Mouse (Mus musculus) hindbrain, postnatal 0 days (tissue): Measurements from ENCODE around the gene Rorb. TPM values are rescaled to one million over a fixed set of nuclear protein-coding genes. Genes with fewer than 3 reads are reported as not detected.

Experiments
- ATAC-seq: fragments of 200-750 bp; cut with Nextera tagmentation; 2 replicates; pipeline ENCODE4 v1.8.0; 2017; ENCODE audit warnings: mild to moderate bottlenecking, moderate TSS enrichment, moderate library complexity
- DNase-seq: peaks from one replicate; pipeline ENCODE4 v3.0.0-alpha.2; 2015; ENCODE audit warnings: low spot score
- H3K27ac ChIP-seq: fragments of 300-500 bp; sonication (generic); 2 replicates; pipeline ENCODE4 v1.5.1; 2014; ENCODE audit warnings: mild to moderate bottlenecking
- H3K27me3 ChIP-seq: fragments of 300-500 bp; sonication (generic); 2 replicates; pipeline ENCODE4 v1.6.1; 2014; ENCODE audit warnings: low read length, mixed read lengths; ENCODE audit not compliant: insufficient read depth
- H3K36me3 ChIP-seq: fragments of 300-500 bp; sonication (generic); 2 replicates; pipeline ENCODE4 v1.6.1; 2014; ENCODE audit warnings: low read length, mixed read lengths; ENCODE audit not compliant: insufficient read depth
- H3K4me1 ChIP-seq: fragments of 300-500 bp; sonication (generic); 2 replicates; pipeline ENCODE4 v1.6.1; 2014; ENCODE audit warnings: antibody characterized with exemption, low read length, mixed read lengths; ENCODE audit not compliant: insufficient read depth
- H3K4me2 ChIP-seq: fragments of 300-500 bp; sonication (generic); 2 replicates; pipeline ENCODE4 v1.6.1; 2014; ENCODE audit warnings: low read depth, mild to moderate bottlenecking, low read length, moderate library complexity, mixed read lengths
- H3K4me3 ChIP-seq: fragments of 300-500 bp; sonication (generic); 2 replicates; pipeline ENCODE4 v1.5.1; 2014; ENCODE audit warnings: low read length
- H3K9ac ChIP-seq: fragments of 300-500 bp; sonication (generic); replicated peaks from 2 replicates; pipeline ENCODE4 v1.6.1; 2014; ENCODE audit warnings: mild to moderate bottlenecking, low read length, moderate library complexity, mixed read lengths
- H3K9me3 ChIP-seq: fragments of 300-500 bp; sonication (generic); 2 replicates; pipeline ENCODE4 v1.6.1; 2016; ENCODE audit warnings: low read length, mixed read lengths
- CTCF ChIP-seq: IDR thresholded peaks from 2 replicates; pipeline ENCODE4 v1.5.1; 2016; ENCODE audit warnings: antibody characterized with exemption, control low read depth, low read depth
- WGBS: fragments of 180-500 bp; shearing (Covaris S2); extraction: QIAGEN DNeasy Blood & Tissue Kit; methylation state at CpG from one replicate; pipeline ENCODE4 v1.1.7; 2014; 5-methylcytosine and 5-hydroxymethylcytosine counted together
- polyA plus RNA-seq: library from polyadenylated mRNA; unstranded; fragments of >200 nt; fragmentation: Nextera tagmentation; extraction: Ambion mirVana; gene quantifications from 2 replicates; pipeline ENCODE4 v1.2.1, GENCODE M21; 2015
- total RNA-seq: library from RNA; depleted of rRNA; stranded (reverse); fragments of >200 nt; gene quantifications from 2 replicates; pipeline ENCODE4 v1.2.3, GENCODE M21; 2014

Rorb gene
- total and polyA plus RNA-seq, 2 experiments from 2014 or later: 9.0 to 9.4 TPM

DNA sequence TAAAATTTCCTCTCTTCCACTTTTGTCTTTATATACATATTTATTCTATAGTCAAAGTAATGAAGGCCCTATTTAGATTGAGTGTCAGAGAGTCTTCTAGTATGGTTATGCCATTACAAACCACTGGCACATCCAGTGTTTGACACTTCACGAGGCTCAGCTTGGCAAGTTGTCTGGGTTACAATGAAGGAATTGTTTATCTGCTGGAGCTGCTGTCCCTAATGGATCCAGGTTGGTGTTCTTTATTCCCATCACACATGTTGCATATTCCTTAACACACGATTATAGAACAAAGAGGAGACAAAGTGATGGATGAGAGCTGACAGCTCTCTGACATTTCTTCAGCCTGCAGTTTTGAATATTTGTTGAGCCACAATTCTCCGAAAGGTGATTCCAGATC, 77.0 kb downstream of the Rorb start:
- Histone ChIP-seq H3K36me3 (no peaks in the 10 kb centered on the region), H3K27me3 (no peaks in the 10 kb centered on the region), H3K4me2 (no peak overlapping the region), H3K9me3 (no peaks in the 10 kb centered on the region), H3K4me3 (no peak overlapping the region), H3K4me1 (no peaks in the 10 kb centered on the region), H3K27ac (no peak overlapping the region), H3K9ac (no peak overlapping the region)
- no peak for TF ChIP-seq CTCF
- ATAC-seq: no peak
- WGBS: 65% methylated on average over 3 of the region's 3 CpGs
- DNase-seq: no peak

DNA sequence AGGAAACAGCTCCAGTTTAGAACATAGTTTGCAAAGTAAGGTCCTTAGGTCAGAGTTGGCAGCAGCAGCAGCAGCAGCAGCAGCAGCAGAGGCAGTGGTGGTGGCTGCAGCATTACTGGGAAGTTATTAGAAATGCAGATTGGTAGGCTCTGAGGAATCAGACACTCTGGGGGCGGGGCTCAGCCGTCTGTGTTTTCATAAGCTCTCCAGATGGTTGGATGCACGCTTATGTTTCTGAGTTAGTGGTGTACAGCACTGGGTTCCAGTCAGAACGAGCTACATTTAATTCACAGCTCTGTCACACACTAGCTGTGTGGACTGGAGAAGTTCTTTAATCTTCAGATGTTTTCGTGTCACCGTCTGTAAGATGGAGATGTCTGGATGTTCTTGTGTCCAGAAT, 105.9 kb downstream of the Rorb start:
- H3K4me2 ChIP-seq: no peak overlapping the region
- H3K27me3 ChIP-seq: no peaks in the 10 kb centered on the region
- H3K4me1 ChIP-seq: no peaks in the 10 kb centered on the region
- no peak for TF ChIP-seq CTCF
- WGBS: 39% methylated on average over 6 of the region's 6 CpGs
- H3K36me3 ChIP-seq: no peaks in the 10 kb centered on the region
- DNase-seq: peak; percentile 17
- no peak overlapping the region for H3K4me3 ChIP-seq
- no peaks in the 10 kb centered on the region for H3K9me3 ChIP-seq
- no peak overlapping the region for H3K27ac ChIP-seq
- no peak for ATAC-seq
- H3K9ac ChIP-seq: no peak overlapping the region

DNA sequence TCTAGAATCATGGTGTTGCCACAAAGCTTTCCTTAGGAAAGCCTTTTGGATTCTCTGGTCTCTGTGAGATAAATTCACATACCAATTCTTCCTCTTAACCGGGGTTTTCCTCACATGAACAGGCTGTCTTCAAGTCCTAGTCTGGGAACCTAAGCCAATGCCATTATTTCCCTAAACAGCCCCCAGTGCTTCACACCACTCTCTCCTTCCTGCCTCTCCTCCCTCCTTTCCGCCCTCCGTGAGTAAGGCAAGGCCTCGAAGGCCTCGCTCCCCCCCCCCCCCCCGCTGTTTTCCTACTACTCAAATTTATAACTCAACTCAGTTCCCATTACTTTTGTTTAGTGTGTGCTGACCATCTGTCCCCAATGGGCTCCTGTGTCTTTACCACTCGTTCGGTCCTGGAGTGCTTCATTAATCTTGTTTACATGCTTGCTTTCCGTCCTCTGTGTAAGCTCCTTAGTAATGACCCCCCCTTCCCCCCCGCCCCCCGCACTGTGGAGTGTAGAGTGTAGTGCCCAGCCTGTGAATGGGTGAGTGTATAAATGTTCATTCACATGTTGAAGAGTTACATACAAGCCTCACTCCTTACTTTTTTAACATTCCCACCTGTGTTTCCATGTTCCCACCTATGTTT, 106.9 kb downstream of the Rorb start:
- Histone ChIP-seq H3K9me3 (no peaks in the 10 kb centered on the region), H3K9ac (no peak overlapping the region), H3K4me3 (no peak overlapping the region), H3K4me2 (no peak overlapping the region), H3K27ac (no peak overlapping the region), H3K4me1 (no peaks in the 10 kb centered on the region), H3K27me3 (no peaks in the 10 kb centered on the region), H3K36me3 (no peaks in the 10 kb centered on the region)
- no peak for TF ChIP-seq CTCF
- ATAC-seq (no peak), DNase-seq (no peak)
- WGBS: 39% methylated on average over 10 of the region's 11 CpGs

GRCm38 (mm10) chr19:18998966-18999365, 112.0 kb downstream of the Rorb start:
- H3K36me3 ChIP-seq: no peaks in the 10 kb centered on the region
- H3K4me2 ChIP-seq: no peak overlapping the region
- no peaks in the 10 kb centered on the region for H3K4me1 ChIP-seq
- DNase-seq (no peak), ATAC-seq (no peak)
- no peak for TF ChIP-seq CTCF
- no peak overlapping the region for H3K9ac ChIP-seq
- H3K27ac ChIP-seq: no peak overlapping the region
- H3K4me3 ChIP-seq: no peak overlapping the region
- H3K27me3 ChIP-seq: no peaks in the 10 kb centered on the region
- WGBS: 85% methylated on average over 8 of the region's 8 CpGs
- no peaks in the 10 kb centered on the region for H3K9me3 ChIP-seq

- Histone ChIP-seq H3K36me3 (no peaks in the 10 kb centered on the region), H3K4me1 (no peaks in the 10 kb centered on the region), H3K27me3 (no peaks in the 10 kb centered on the region), H3K4me2 (no peak overlapping the region), H3K4me3 (no peak overlapping the region), H3K27ac (no peak overlapping the region), H3K9me3 (no peaks in the 10 kb centered on the region), H3K9ac (no peak overlapping the region)
- no peak for ATAC-seq
- no peak for DNase-seq
- no peak for TF ChIP-seq CTCF
- WGBS: 74% methylated on average over 1 of the region's 1 CpGs
Measured at GRCm38 (mm10) chr19:18997711-18998110, 113.3 kb downstream of the Rorb start.

GRCm38 (mm10) chr19:18979996-18980395, 131.0 kb downstream of the Rorb start:
- H3K4me1 ChIP-seq: no peaks in the 10 kb centered on the region
- no peaks in the 10 kb centered on the region for H3K9me3 ChIP-seq
- H3K27ac ChIP-seq: no peak overlapping the region
- no peak overlapping the region for H3K4me2 ChIP-seq
- H3K27me3 ChIP-seq: no peaks in the 10 kb centered on the region
- no peak for ATAC-seq
- 64% methylated on average over 5 of the region's 5 CpGs for WGBS
- no peak overlapping the region for H3K9ac ChIP-seq
- H3K4me3 ChIP-seq: no peak overlapping the region
- H3K36me3 ChIP-seq: no peaks in the 10 kb centered on the region
- DNase-seq: no peak
- no peak for TF ChIP-seq CTCF

DNA sequence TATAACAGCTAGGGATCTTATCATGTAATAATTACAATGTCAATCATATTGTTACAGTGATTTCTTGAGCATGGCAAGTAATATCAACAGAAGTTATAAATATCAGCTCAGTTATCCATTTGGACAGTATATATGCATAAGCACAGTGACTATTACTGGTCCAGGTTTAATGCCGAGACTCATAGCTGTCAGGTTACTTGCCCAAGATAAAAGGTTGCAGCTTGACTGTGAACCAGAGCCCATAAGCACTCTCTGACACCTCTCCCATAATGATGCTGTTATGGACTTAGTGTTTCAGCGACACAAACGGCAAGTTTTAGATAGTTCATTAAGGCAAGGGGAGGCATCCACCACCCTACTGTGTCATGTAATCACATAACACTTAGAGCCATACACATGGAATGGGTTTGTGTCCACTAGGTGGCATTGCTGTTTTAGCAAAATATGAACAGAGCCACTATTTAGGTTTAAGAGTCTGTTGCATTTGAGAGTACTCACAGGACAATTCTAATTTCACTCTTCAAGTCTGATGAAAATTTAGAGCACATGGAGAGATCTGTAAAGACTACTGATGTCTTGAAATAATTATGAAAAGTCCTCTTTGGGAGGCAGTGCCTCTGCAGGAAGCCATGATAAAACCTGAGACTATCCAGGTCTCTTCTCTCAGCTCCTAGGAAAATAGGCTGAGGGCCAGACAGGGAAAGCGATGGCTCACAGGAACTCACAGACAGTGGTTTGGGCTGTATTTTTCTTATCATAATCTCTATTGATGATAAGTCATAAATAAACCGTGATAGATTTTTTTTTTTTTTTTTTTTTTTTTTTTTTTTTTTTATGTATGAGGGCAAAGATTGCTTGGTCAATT, 136.0 kb downstream of the Rorb start:
- ATAC-seq (peak; percentile 86), DNase-seq (peak; percentile 90)
- no peaks in the 10 kb centered on the region for H3K36me3 ChIP-seq
- H3K27ac ChIP-seq: no peak overlapping the region
- H3K4me1 ChIP-seq: no peaks in the 10 kb centered on the region
- WGBS: 58% methylated on average over 5 of the region's 5 CpGs
- H3K4me2 ChIP-seq: no peak overlapping the region
- H3K4me3 ChIP-seq: no peak overlapping the region
- H3K27me3 ChIP-seq: no peaks in the 10 kb centered on the region
- no peaks in the 10 kb centered on the region for H3K9me3 ChIP-seq
- peak; percentile 87 for TF ChIP-seq CTCF
- H3K9ac ChIP-seq: no peak overlapping the region
